In genomic region chr3:85773425-85773824, GRCm38 (mm10) we compare ENCODE assay signal across 9 mouse cellular contexts. TPM values are rescaled to one million over a fixed set of nuclear protein-coding genes. Genes with fewer than 3 reads are reported as not detected.
A peak's percentile ranks its signal among the peaks of the same experiment; 100 is the strongest.
DNase-seq lines count a peak whose midpoint lies in the region; ATAC-seq and TF ChIP-seq lines count a peak whose summit lies in the region.
"Had no signal": no experiment of that assay in that cellular context is flagged by ENCODE, and none has a peak within 500 bp of the region (broad histone marks: within the 10 kb centered on the region; RNA-seq: fewer than 3 reads in every experiment).

No protein-coding gene starts in this region.

- H3K4me1 ChIP-seq in kidney, postnatal 0 days (replicated peaks; ENCODE audit: insufficient read depth, low read length), result no peaks in the 10 kb centered on the region
- H3K4me1 ChIP-seq in heart, postnatal 0 days (ENCODE audit: control insufficient read depth, insufficient read depth), result peaks cover 24% of the 10 kb centered on the region
- peaks cover 9% of the 10 kb centered on the region for H3K4me1 ChIP-seq in limb, embryonic 10.5 days

- H3K27me3 ChIP-seq in kidney, postnatal 0 days (ENCODE audit: insufficient read depth, low read length), result no peaks in the 10 kb centered on the region
- no peaks in the 10 kb centered on the region for H3K27me3 ChIP-seq in heart, postnatal 0 days (ENCODE audit: control insufficient read depth, insufficient read depth, low read length)
- no peaks in the 10 kb centered on the region for H3K27me3 ChIP-seq in limb, embryonic 10.5 days (ENCODE audit: low read depth, poor library complexity, severe bottlenecking)

- no peaks in the 10 kb centered on the region for H3K36me3 ChIP-seq in kidney, postnatal 0 days (ENCODE audit: insufficient read depth, low read length)
- H3K36me3 ChIP-seq in heart, postnatal 0 days (replicated peaks; ENCODE audit: control insufficient read depth, insufficient read depth, low read length), result no peaks in the 10 kb centered on the region
- H3K36me3 ChIP-seq in limb, embryonic 10.5 days, result no peaks in the 10 kb centered on the region

- no peaks in the 10 kb centered on the region for H3K9me3 ChIP-seq in kidney, postnatal 0 days (replicated peaks; ENCODE audit: low read length)
- H3K9me3 ChIP-seq in heart, postnatal 0 days (replicated peaks; ENCODE audit: control insufficient read depth, low read length), result no peaks in the 10 kb centered on the region
- no peaks in the 10 kb centered on the region for H3K9me3 ChIP-seq in limb, embryonic 10.5 days (replicated peaks)

- TF ChIP-seq EP300 in heart, postnatal 0 days (IDR thresholded peaks at IDR 0.05; ENCODE audit: low read depth), result no peak

- WGBS in kidney, postnatal 0 days, result 44% methylated on average over 3 of the region's 3 CpGs
- WGBS in heart, postnatal 0 days, result 47% methylated on average over 3 of the region's 3 CpGs
- WGBS in limb, embryonic 10.5 days, result 51% methylated on average over 3 of the region's 3 CpGs

- no peak overlapping the region for H3K4me2 ChIP-seq in kidney, postnatal 0 days (ENCODE audit: low read length)
- H3K4me2 ChIP-seq in heart, postnatal 0 days (ENCODE audit: low read depth, low read length), result no peak overlapping the region

- TF ChIP-seq CTCF in kidney, postnatal 0 days (IDR thresholded peaks at IDR 0.05; ENCODE audit: low read depth), result peak; percentile 54
- peak; percentile 34; the same call in 1 of the 2 replicates for TF ChIP-seq CTCF in heart, postnatal 0 days (IDR thresholded peaks at IDR 0.05; ENCODE audit: low read depth)

- H3K27ac ChIP-seq in kidney, postnatal 0 days, result no peak overlapping the region
- H3K27ac ChIP-seq in heart, postnatal 0 days (ENCODE audit: low read depth), result peak overlapping the region; percentile 71
- H3K27ac ChIP-seq in limb, embryonic 10.5 days, result no peak overlapping the region

- H3K9ac ChIP-seq in kidney, postnatal 0 days (ENCODE audit: low read depth, low read length), result no peak overlapping the region
- H3K9ac ChIP-seq in heart, postnatal 0 days (replicated peaks; ENCODE audit: low read depth, low read length), result no peak overlapping the region

- no peak for ATAC-seq in kidney, postnatal 0 days (replicated peaks; ENCODE audit: low FRiP score, low read depth)
- ATAC-seq in heart, postnatal 0 days (ENCODE audit: insufficient read depth, low read depth), result no peak; the same call in 1 of the 2 replicates
- ATAC-seq: inflammation-experienced regulatory T-cells, adult 6 months had no signal

- peak; percentile 44 for DNase-seq in embryo, embryonic 10.5 days (ENCODE audit: low spot score)
- DNase-seq in embryo, embryonic 9.5 days (ENCODE audit: extremely low spot score), result no peak
- DNase-seq in kidney, postnatal 0 days (ENCODE audit: low spot score), result no peak
- no peak for DNase-seq in kidney, postnatal 36 days
- peak; percentile 6 for DNase-seq in MEL-GATA-1-ER (ENCODE audit: extremely low read depth, low read depth)
- DNase-seq in heart, postnatal 0 days (ENCODE audit: low spot score), result peak; percentile 28
- DNase-seq in urinary bladder, postnatal 14 days (ENCODE audit: low spot score), result no peak
- DNase-seq in limb, embryonic 10.5 days (ENCODE audit: low spot score), result no peak

- H3K4me3 ChIP-seq in kidney, postnatal 0 days (replicated peaks; ENCODE audit: low read depth, low read length), result no peak overlapping the region
- H3K4me3 ChIP-seq in heart, postnatal 0 days (ENCODE audit: low read depth, low read length), result no peak overlapping the region
- H3K4me3 ChIP-seq in limb, embryonic 10.5 days, result no peak overlapping the region

RNA-seq across cellular contexts. Expression of gene Fam160a1, which starts 43.7 kb away (rescaled TPM):
- 5.5 and 6.8 TPM in 2 replicates for polyA plus RNA-seq in kidney, postnatal 0 days (2015; fragmentation: Nextera tagmentation; extraction: Ambion mirVana)
- 34.6 and 37.8 TPM in 2 replicates for total RNA-seq in heart, postnatal 0 days (2014; rRNA removed; ENCODE audit: low replicate concordance)
- polyA plus RNA-seq in heart, postnatal 0 days (2015; fragmentation: Nextera tagmentation; extraction: Ambion mirVana), result 9.4 and 10.5 TPM in 2 replicates
- polyA plus RNA-seq in limb, embryonic 10.5 days (2016; fragmentation: Nextera tagmentation; extraction: Ambion mirVana), result 0.51 and 1.5 TPM in 2 replicates

Comparison
In these comparisons a context has a peak if more than half of its experiments do, and no peak if none do; other contexts are left out.
1. DNase-seq: peak in embryo, embryonic 10.5 days (single experiment), MEL-GATA-1-ER (single experiment) and heart, postnatal 0 days (single experiment); none in embryo, embryonic 9.5 days (single experiment), kidney, postnatal 0 days (single experiment), kidney, postnatal 36 days (0 of 2), urinary bladder, postnatal 14 days (single experiment) and limb, embryonic 10.5 days (single experiment).